Mouse (Mus musculus): ENCODE measurements at regions not wholly inside any gene's neighbourhood (a gene's known extent, or its start where the extent isn't known, plus 50 kb on each side); places are given as distances from the start of the nearest gene placed in this dataset.

DNA sequence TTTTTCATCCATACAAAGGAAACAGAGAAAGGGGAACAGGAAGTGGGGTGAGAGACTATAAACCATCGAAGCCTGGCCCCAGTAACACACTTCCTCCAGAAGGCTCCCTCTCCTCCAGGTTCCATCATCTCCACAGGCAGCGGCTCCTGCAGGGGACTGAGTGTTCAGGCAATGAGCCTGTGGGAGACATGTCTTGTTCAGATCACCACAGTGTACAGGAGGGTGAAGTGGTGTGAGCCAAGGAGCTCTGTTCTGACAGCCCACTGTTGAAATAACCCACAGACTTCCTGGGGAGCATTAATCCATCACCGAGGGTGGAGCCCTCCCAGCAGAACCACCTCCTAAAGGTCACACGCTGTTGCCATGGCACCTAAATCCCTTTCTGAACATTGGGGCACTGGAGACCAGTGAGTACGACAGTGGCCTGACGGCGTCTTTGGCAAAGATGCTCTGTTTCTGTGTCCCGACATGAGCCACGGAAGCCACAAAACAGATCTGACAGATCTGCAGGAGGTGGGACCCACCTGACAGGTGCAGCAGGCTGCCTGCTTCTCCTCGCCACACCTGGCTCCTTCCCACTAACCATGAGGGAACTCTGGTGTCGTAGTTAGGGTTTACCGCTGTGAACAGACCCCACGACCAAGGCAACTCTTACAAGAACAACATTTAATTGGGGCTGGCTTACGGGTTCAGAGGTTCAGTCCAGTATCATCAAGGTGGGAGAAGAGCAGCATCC, 60.9 kb downstream of the Psmg1 start:
- no peak for DNase-seq
- intact Hi-C loops (cut with DNase I): no loop called here

GRCm38 (mm10) chr16:95928290-95929260, 62.2 kb downstream of the Psmg1 start:
- no peak for DNase-seq

GRCm38 (mm10) chr16:95926558-95926957, 64.2 kb downstream of the Psmg1 start:
- no peak for DNase-seq
- intact Hi-C loops (cut with DNase I): no loop called here

More at GRCm38 (mm10) chr16:95928290-95929260, 62.2 kb downstream of the Psmg1 start:
- intact Hi-C loops (cut with DNase I): no loop called here

DNA sequence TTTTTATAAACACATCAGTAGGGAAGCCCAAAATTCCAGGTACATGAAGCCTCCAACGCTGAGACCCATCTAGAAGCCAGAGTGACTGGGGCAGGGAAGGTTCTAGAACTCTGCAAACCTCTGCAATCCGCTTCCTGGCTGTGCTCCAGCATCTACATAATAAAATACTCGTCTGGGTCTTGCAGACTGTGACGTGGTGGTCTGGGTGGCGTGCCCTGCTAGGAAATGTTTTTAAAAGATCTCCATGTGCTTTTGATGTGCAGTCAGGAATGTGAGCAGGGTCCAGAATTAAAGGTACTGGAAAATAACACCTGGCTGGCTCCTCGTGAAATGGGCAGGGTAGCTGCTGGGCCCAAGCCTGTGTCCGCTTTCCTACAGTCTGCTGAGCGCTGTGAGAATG, 66.0 kb downstream of the Psmg1 start:
- intact Hi-C loops (cut with DNase I): no loop called here

GRCm38 (mm10) chr16:95923991-95924390, 66.8 kb downstream of the Psmg1 start:
- intact Hi-C loops (cut with DNase I): no loop called here
- no peak for DNase-seq

More for the DNA sequence above, 66.0 kb downstream of the Psmg1 start:
- DNase-seq: no peak

- no peak for DNase-seq
- intact Hi-C loops (cut with DNase I): no loop called here
These were observed 68.3 kb downstream of the Psmg1 start for GRCm38 (mm10) chr16:95922369-95922934.

DNA sequence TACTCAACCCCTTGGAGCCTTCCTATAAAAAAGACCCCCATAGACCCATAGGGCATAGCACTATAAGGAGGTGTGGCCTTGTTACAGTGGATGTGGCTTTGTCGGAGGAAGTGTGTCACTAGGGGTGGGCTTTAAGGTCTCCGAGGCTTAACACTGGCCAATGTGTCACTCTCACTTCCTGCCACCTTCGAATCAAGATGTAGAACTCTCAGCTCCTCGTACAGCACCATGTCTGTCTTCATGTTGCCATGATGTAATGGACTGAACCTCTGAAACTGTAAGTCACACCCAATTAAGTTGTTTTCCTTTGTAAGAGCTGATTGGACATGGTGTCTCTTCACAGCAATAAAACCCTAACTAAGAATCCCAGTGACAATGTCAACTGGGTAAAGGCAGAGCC, 69.6 kb downstream of the Psmg1 start:
- DNase-seq: no peak
- intact Hi-C loops (cut with DNase I): no loop called here

- no peak for DNase-seq
- intact Hi-C loops (cut with DNase I): no loop called here
These were observed 71.9 kb downstream of the Psmg1 start for GRCm38 (mm10) chr16:95918651-95919425.

- intact Hi-C loops (cut with DNase I): no loop called here
- DNase-seq: no peak
These were observed 72.9 kb downstream of the Psmg1 start for GRCm38 (mm10) chr16:95917635-95918407.

GRCm38 (mm10) chr16:95913879-95914278, 76.9 kb downstream of the Psmg1 start:
- no peak for DNase-seq
- intact Hi-C loops (cut with DNase I): no loop called here

- intact Hi-C loops (cut with DNase I): no loop called here
- DNase-seq: no peak
These were observed 86.1 kb downstream of the Psmg1 start for GRCm38 (mm10) chr16:95904531-95905165.

- intact Hi-C loops (cut with DNase I): no loop called here
These were observed 87.3 kb downstream of the Psmg1 start for GRCm38 (mm10) chr16:95903383-95903913.

DNA sequence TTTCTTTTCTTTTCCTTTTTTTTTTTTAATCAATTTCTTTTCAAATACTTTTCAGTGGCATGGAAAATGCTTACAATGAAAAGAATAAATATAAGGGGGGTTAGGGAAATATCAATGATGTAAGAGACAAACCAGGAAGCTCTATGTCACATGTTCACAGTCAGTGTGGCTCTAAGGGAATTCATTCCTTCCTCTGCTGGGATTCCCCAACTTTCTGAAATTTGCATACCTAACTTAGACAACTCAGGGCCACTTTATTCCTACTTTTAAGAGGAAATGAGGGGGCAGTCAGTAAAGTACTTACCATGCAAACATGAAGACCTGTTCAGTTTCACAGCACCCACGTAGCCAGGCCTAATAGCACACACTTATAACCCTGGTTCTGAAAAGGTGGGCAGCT, 88.6 kb downstream of the Psmg1 start:
- intact Hi-C loops (cut with DNase I): no loop called here
- DNase-seq: no peak

More at GRCm38 (mm10) chr16:95903383-95903913, 87.3 kb downstream of the Psmg1 start:
- no peak for DNase-seq

GRCm38 (mm10) chr16:95901388-95901787, 89.4 kb downstream of the Psmg1 start:
- intact Hi-C loops (cut with DNase I): no loop called here
- no peak for DNase-seq

- intact Hi-C loops (cut with DNase I): no loop called here
- DNase-seq: no peak
These were observed 90.6 kb downstream of the Psmg1 start for GRCm38 (mm10) chr16:95900181-95900580.

DNA sequence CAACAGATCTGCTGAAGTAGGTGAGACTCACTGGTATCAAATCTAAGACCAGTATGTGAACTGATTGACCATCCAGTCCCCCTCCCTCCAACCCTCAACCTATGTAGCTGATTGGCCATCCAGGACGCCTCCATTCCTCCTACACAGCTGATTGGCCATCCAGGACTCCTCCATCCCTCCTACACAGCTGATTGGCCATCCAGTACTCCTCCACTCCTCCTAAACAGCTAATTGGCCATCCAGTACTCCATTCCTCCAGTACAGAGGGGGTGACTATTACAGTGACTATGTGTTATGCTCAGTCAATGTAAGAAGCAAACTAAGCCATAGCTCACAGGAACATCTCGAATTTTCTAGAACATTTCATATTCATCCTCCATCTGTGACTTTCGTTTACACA, 91.1 kb downstream of the Psmg1 start:
- no peak for DNase-seq

DNA sequence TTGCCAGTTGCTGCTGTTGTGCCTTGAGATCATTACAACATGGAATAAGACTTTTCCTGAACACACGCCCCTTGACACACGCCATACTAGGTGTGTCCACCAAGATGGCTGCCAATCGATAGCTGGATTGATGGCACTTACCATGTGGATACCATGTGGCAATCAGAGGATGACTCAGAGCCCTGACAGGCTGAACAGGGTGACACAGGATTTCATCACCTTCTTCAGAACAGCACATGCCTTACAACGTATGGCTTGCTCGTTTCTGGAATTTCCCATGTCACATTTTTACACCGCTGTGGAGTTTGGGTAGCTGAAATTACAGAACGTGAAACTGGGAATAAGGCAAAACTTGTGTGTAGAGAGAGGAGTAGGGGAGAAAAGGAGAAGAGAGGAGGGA, 92.9 kb downstream of the Psmg1 start:
- intact Hi-C loops (cut with DNase I): no loop called here
- DNase-seq: no peak

More for the DNA sequence above, 91.1 kb downstream of the Psmg1 start:
- intact Hi-C loops (cut with DNase I): no loop called here

GRCm38 (mm10) chr16:95896126-95896525, 94.6 kb downstream of the Psmg1 start:
- DNase-seq: no peak

More at GRCm38 (mm10) chr16:95896126-95896525, 94.6 kb downstream of the Psmg1 start:
- intact Hi-C loops (cut with DNase I): no loop called here
